Mouse (Mus musculus): ENCODE measurements at regions not wholly inside any gene's neighbourhood (a gene's known extent, or its start where the extent isn't known, plus 50 kb on each side); places are given as distances from the start of the nearest gene placed in this dataset.

GRCm38 (mm10) chr19:36229941-36230340 is 110.0 kb upstream of the Ankrd1 start:
- DNase-seq (ENCODE audit: low spot score), result no peak

GRCm38 (mm10) chr19:36235131-36235530 is 113.0 kb upstream of the Pcgf5 start:
- DNase-seq (ENCODE audit: low spot score), result no peak

GRCm38 (mm10) chr19:36236576-36237345 is 111.3 kb upstream of the Pcgf5 start:
- no peak for DNase-seq (ENCODE audit: low spot score)

- no peak for DNase-seq (ENCODE audit: low spot score)
Observed at GRCm38 (mm10) chr19:36237751-36238150, 110.4 kb upstream of the Pcgf5 start.

GRCm38 (mm10) chr19:36238536-36238935 is 109.6 kb upstream of the Pcgf5 start:
- no peak for DNase-seq (ENCODE audit: low spot score)

GRCm38 (mm10) chr19:36242396-36242795 is 105.7 kb upstream of the Pcgf5 start:
- DNase-seq (ENCODE audit: low spot score), result no peak

GRCm38 (mm10) chr19:36242946-36243345 is 105.2 kb upstream of the Pcgf5 start:
- no peak for DNase-seq (ENCODE audit: low spot score)

GRCm38 (mm10) chr19:36252522-36252921 is 95.6 kb upstream of the Pcgf5 start:
- no peak for DNase-seq (ENCODE audit: low spot score)

GRCm38 (mm10) chr19:36257748-36258538 is 90.2 kb upstream of the Pcgf5 start:
- DNase-seq (ENCODE audit: low spot score), result peak; percentile 27

- DNase-seq (ENCODE audit: low spot score), result no peak
Observed at GRCm38 (mm10) chr19:36261819-36262218, 86.3 kb upstream of the Pcgf5 start.

GRCm38 (mm10) chr19:36263923-36264322 is 84.2 kb upstream of the Pcgf5 start:
- DNase-seq (ENCODE audit: low spot score), result no peak

- DNase-seq (ENCODE audit: low spot score), result no peak
Observed at GRCm38 (mm10) chr19:36264397-36264796, 83.7 kb upstream of the Pcgf5 start.

- no peak for DNase-seq (ENCODE audit: low spot score)
Observed at GRCm38 (mm10) chr19:36265276-36265675, 82.8 kb upstream of the Pcgf5 start.

GRCm38 (mm10) chr19:36266346-36266745 is 81.8 kb upstream of the Pcgf5 start:
- DNase-seq (ENCODE audit: low spot score), result no peak

GRCm38 (mm10) chr19:36273466-36273865 is 74.6 kb upstream of the Pcgf5 start:
- DNase-seq (ENCODE audit: low spot score), result no peak

- no peak for DNase-seq (ENCODE audit: low spot score)
Observed at GRCm38 (mm10) chr19:36285465-36285864, 62.6 kb upstream of the Pcgf5 start.

- DNase-seq (ENCODE audit: low spot score), result no peak
Observed at GRCm38 (mm10) chr19:36290778-36291177, 57.3 kb upstream of the Pcgf5 start.

GRCm38 (mm10) chr19:36293177-36293969 is 54.7 kb upstream of the Pcgf5 start:
- DNase-seq (ENCODE audit: low spot score), result peak; percentile 6

Measured in layer of hippocampus, adult 9-10 months (tissue).